Mouse (Mus musculus): Measurements from ENCODE around the gene Arhgap18.

Arhgap18 gene

GRCm38 (mm10) chr10:26828412-26829137 lies 75.4 kb downstream of the Arhgap18 start:
- DNase-seq (ENCODE audit: low read depth, low spot score), result no peak

GRCm38 (mm10) chr10:26832068-26832467 lies 78.8 kb downstream of the Arhgap18 start:
- no peak for DNase-seq (ENCODE audit: low read depth, low spot score)

GRCm38 (mm10) chr10:26832669-26833249 lies 79.5 kb downstream of the Arhgap18 start:
- DNase-seq (ENCODE audit: low read depth, low spot score), result no peak

GRCm38 (mm10) chr10:26833393-26833792 lies 80.2 kb downstream of the Arhgap18 start:
- no peak for DNase-seq (ENCODE audit: low read depth, low spot score)

GRCm38 (mm10) chr10:26849311-26849710 lies 96.1 kb downstream of the Arhgap18 start:
- no peak for DNase-seq (ENCODE audit: low read depth, low spot score)

- DNase-seq (ENCODE audit: low read depth, low spot score), result no peak
These were observed 96.6 kb downstream of the Arhgap18 start for GRCm38 (mm10) chr10:26849854-26850253.

GRCm38 (mm10) chr10:26854556-26855100 lies 101.4 kb downstream of the Arhgap18 start:
- no peak for DNase-seq (ENCODE audit: low read depth, low spot score)

- no peak for DNase-seq (ENCODE audit: low read depth, low spot score)
These were observed 102.8 kb downstream of the Arhgap18 start for GRCm38 (mm10) chr10:26855851-26856535.

- DNase-seq (ENCODE audit: low read depth, low spot score), result no peak
These were observed 104.4 kb downstream of the Arhgap18 start for GRCm38 (mm10) chr10:26857583-26857982.

GRCm38 (mm10) chr10:26858537-26858936 lies 105.3 kb downstream of the Arhgap18 start:
- DNase-seq (ENCODE audit: low read depth, low spot score), result no peak

GRCm38 (mm10) chr10:26861231-26861630 lies 108.0 kb downstream of the Arhgap18 start:
- no peak for DNase-seq (ENCODE audit: low read depth, low spot score)

GRCm38 (mm10) chr10:26862207-26862606 lies 109.0 kb downstream of the Arhgap18 start:
- DNase-seq (ENCODE audit: low read depth, low spot score), result no peak

GRCm38 (mm10) chr10:26863982-26864381 lies 110.8 kb downstream of the Arhgap18 start:
- no peak for DNase-seq (ENCODE audit: low read depth, low spot score)

GRCm38 (mm10) chr10:26870802-26871201 lies 117.6 kb downstream of the Arhgap18 start:
- DNase-seq (ENCODE audit: low read depth, low spot score), result no peak

- no peak for DNase-seq (ENCODE audit: low read depth, low spot score)
These were observed 124.1 kb downstream of the Arhgap18 start for GRCm38 (mm10) chr10:26877309-26877708.

GRCm38 (mm10) chr10:26878924-26879600 lies 125.8 kb downstream of the Arhgap18 start:
- DNase-seq (ENCODE audit: low read depth, low spot score), result no peak

- no peak for DNase-seq (ENCODE audit: low read depth, low spot score)
These were observed 131.7 kb downstream of the Arhgap18 start for GRCm38 (mm10) chr10:26884949-26885348.

GRCm38 (mm10) chr10:26889226-26889625 lies 136.0 kb downstream of the Arhgap18 start:
- DNase-seq (ENCODE audit: low read depth, low spot score), result no peak

- no peak for DNase-seq (ENCODE audit: low read depth, low spot score)
These were observed 136.5 kb downstream of the Arhgap18 start for GRCm38 (mm10) chr10:26889754-26890153.

GRCm38 (mm10) chr10:26890269-26890955 lies 137.2 kb downstream of the Arhgap18 start:
- DNase-seq (ENCODE audit: low read depth, low spot score), result no peak

- no peak for DNase-seq (ENCODE audit: low read depth, low spot score)
These were observed 139.9 kb downstream of the Arhgap18 start for GRCm38 (mm10) chr10:26893091-26893490.

All from WW6 (cell line).